Mouse (Mus musculus): ENCODE results near the gene Cnot6.

DNA sequence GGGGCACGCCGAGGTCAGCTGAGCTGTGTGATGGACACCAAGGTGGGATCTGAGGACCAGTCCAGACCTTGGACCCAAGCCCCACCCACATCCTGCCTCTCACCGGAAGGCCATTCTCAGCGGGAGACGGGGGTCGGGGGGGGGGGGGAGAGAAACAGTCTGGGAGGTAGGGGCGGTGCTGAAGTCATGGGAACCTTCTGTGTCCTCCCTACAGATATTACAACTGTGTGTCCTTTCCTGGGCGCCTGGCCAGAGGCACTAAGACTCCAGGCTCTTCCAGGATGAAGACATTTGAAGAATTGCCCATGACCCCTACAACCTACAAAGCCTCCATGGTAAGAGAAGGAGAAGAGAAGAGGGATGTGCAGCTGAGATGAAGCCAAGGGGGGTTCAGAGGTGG is 66.8 kb downstream of the Cnot6 start:
- TF ChIP-seq CTCF (IDR thresholded peaks at IDR 0.05 in 2 of 3, conservative IDR thresholded peaks at IDR 0.05 in 1 of 3; ENCODE audit: control insufficient read depth in 1 of 3, insufficient read depth in 1 of 3, low read depth in 2 of 3, low read length in 3 of 3, poor library complexity in 1 of 3, severe bottlenecking in 1 of 3), result no peak
- no peak for TF ChIP-seq EP300 (IDR thresholded peaks at IDR 0.05; ENCODE audit: low read depth in 1 of 2, low read length in 2 of 2)
- no peak for TF ChIP-seq USF1 (IDR thresholded peaks at IDR 0.05; ENCODE audit: low read depth, low read length)
- TF ChIP-seq MAX (IDR thresholded peaks at IDR 0.05; ENCODE audit: low read length), result no peak
- TF ChIP-seq USF2 (IDR thresholded peaks at IDR 0.05; ENCODE audit: borderline replicate concordance in 1 of 2, insufficient read depth in 1 of 2, low read depth in 1 of 2, low read length in 2 of 2), result no peak
